15 mouse cellular contexts compared by ENCODE assay signal in the genomic region with DNA sequence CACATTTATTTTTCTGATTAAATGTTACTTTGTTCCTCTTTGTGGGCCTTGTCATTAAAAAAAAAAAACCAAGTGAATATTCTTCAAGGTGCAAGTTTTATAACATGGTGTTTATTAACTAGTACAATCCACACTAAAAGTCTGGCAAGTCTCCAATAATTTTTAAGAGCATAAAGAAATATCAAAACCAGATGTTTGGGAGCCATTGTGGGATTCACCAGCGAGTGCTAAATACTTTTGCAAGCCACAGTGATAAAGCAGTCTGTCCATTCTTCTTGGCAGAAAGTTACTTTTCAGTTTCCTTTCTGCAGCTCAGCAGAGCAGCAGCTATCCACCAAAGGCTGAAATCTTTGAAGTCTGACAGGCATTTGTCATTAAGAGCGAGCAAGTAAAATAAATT.
"Had no signal": no experiment of that assay in that cellular context is flagged by ENCODE, and none has a peak within 500 bp of the region (broad histone marks: within the 10 kb centered on the region; RNA-seq: fewer than 3 reads in every experiment).

No protein-coding gene starts in this region.

- H3K4me2 ChIP-seq: liver, embryonic 13.5 days; midbrain, embryonic 15.5 days; neural tube, embryonic 12.5 days; stomach, embryonic 15.5 days had no signal

- H3K27me3 ChIP-seq: liver, embryonic 13.5 days; midbrain, embryonic 15.5 days; neural tube, embryonic 12.5 days; stomach, embryonic 15.5 days had no signal

- ATAC-seq: liver, postnatal 0 days; midbrain, embryonic 15.5 days had no signal

- H3K9ac ChIP-seq: liver, embryonic 13.5 days; liver, postnatal 0 days; midbrain, embryonic 15.5 days; neural tube, embryonic 12.5 days; stomach, embryonic 15.5 days had no signal

- H3K4me3 ChIP-seq: layer of hippocampus, adult 2 months; liver, embryonic 13.5 days; midbrain, embryonic 10.5 days; midbrain, embryonic 15.5 days; neural tube, embryonic 12.5 days; stomach, embryonic 15.5 days had no signal

- H3K27ac ChIP-seq: layer of hippocampus, adult 2 months; liver, embryonic 13.5 days; midbrain, embryonic 10.5 days; midbrain, embryonic 15.5 days; neural tube, embryonic 12.5 days; stomach, embryonic 15.5 days had no signal

- H3K4me1 ChIP-seq: liver, embryonic 13.5 days; midbrain, embryonic 10.5 days; midbrain, embryonic 15.5 days; neural tube, embryonic 12.5 days; stomach, embryonic 15.5 days had no signal

- H3K9me3 ChIP-seq: liver, embryonic 13.5 days; midbrain, embryonic 10.5 days; midbrain, embryonic 15.5 days; neural tube, embryonic 12.5 days; stomach, embryonic 15.5 days had no signal

- DNase-seq: kidney, adult 8-10 months; kidney, postnatal 36 days; left cerebral cortex, postnatal 4 days; liver; liver, embryonic 13.5 days; liver, postnatal 0 days; lung, postnatal 36 days; right cerebral cortex, postnatal 4 days; thymus, adult 2 months; thymus, postnatal 25 days had no signal

- H3K36me3 ChIP-seq: liver, embryonic 13.5 days; midbrain, embryonic 10.5 days; midbrain, embryonic 15.5 days; neural tube, embryonic 12.5 days; stomach, embryonic 15.5 days had no signal
